Mouse (Mus musculus) gastrocnemius, adult 2 months (tissue): Measurements from ENCODE around the gene Pafah1b3. TPM values are rescaled to one million over a fixed set of nuclear protein-coding genes. Genes with fewer than 3 reads are reported as not detected.

Source experiments
- DNase-seq: peaks from one replicate; pipeline ENCODE4 v3.0.0; 2022
- H3K27ac ChIP-seq: fragments of 200-600 bp; 2 replicates; pipeline ENCODE4 v1.8.1; 2022; ENCODE audit warnings: mild to moderate bottlenecking
- H3K4me3 ChIP-seq: fragments of 200-600 bp; 2 replicates; pipeline ENCODE4 v1.8.1; 2022; ENCODE audit warnings: mild to moderate bottlenecking, moderate library complexity
- CTCF ChIP-seq: fragments of 200-600 bp; IDR thresholded peaks from 2 replicates; pipeline ENCODE4 v1.8.1; 2022; ENCODE audit warnings: antibody characterized with exemption, mild to moderate bottlenecking, moderate library complexity
- intact Hi-C: fragments of 180-260 bp; cut with DNase I; formaldehyde crosslinking; loops from one replicate; pipeline ENCODE4 v1.15.1; 2025
- total RNA-seq, 2 experiments: library from RNA; stranded (reverse); gene quantifications; 2 replicates each; pipeline ENCODE4 v1.2.3; 2021

Pafah1b3 gene
- total RNA-seq, 2 experiments from 2014 or later = 0.38 to 0.86 TPM

DNA sequence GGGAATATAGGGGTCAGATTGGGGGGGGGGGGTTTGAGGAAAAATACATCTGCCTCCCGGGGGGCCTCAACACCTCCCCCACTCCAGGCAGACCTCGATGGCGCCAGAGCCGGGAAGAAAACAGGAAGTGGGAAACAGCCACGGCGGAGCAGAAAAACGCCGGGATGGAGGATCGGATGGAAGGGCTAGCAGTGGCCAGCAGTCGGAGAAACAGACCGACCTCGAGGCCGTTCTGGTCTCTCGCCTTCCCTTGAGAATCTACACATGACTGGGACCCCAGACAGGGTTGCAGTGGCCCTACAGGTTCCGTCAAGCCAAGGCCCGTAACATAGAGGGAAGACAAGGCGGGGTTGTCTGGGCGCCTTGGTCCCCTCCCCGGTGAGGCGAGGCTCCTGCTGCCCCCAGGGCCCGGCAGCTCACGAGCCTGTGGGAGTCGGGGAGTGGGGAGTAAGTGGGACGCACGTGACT lies 48.9 kb downstream of the Pafah1b3 start:
- TF ChIP-seq CTCF = no peak
- H3K27ac ChIP-seq = peak overlapping the region; percentile 97
- DNase-seq = no peak
- H3K4me3 ChIP-seq = peak overlapping the region; percentile 95
- intact Hi-C loops = no loop called here

DNA sequence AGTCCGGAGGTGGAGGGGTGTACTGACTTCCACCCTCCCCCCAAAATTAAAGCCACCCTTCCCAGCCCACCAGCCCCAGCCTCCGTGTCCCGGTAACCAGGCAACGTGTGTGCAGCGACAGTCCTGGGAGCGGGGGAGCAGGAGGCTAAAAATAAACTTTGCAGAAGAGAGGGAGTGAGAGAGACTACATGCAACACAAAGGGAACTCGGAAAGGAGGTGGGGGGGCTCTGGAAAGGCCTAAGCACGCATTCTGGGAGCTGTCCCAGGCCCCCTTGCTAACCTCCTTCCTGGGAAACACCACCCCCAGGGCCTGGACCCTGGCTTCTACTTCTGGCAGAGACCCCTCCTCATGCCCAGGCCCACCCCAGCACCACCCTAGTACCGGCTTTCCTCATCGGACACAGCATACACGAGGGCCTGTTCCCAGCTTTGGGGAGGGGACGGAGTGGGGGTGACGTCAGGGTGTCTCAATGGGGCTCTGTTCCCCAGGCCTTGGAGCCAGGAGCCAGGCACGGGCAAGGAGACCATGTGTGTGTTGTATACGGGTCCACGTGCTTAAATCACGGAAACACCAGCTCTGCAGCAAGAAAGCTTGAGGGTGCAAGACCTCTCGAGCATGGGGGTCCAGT lies 49.7 kb downstream of the Pafah1b3 start:
- peak overlapping the region; percentile 97 for H3K27ac ChIP-seq
- DNase-seq = peak; percentile 59
- no peak for TF ChIP-seq CTCF
- peak overlapping the region; percentile 95 for H3K4me3 ChIP-seq
- intact Hi-C loops = no loop called here

GRCm38 (mm10) chr7:25247498-25247897 lies 50.3 kb downstream of the Pafah1b3 start:
- intact Hi-C loops = no loop called here

GRCm38 (mm10) chr7:25246759-25247137 lies 51.0 kb downstream of the Pafah1b3 start:
- intact Hi-C loops = no loop called here
- Histone ChIP-seq H3K4me3 (peak overlapping the region; percentile 95), H3K27ac (peak overlapping the region; percentile 97)
- DNase-seq = peak; percentile 39
- no peak for TF ChIP-seq CTCF

More at GRCm38 (mm10) chr7:25247498-25247897, 50.3 kb downstream of the Pafah1b3 start:
- TF ChIP-seq CTCF = no peak
- peak; percentile 18 for DNase-seq
- Histone ChIP-seq H3K27ac (peak overlapping the region; percentile 97), H3K4me3 (peak overlapping the region; percentile 95)

GRCm38 (mm10) chr7:25246079-25246758 lies 51.6 kb downstream of the Pafah1b3 start:
- Histone ChIP-seq H3K27ac (peak overlapping the region; percentile 97), H3K4me3 (peak overlapping the region; percentile 95)
- intact Hi-C loops = no loop called here
- TF ChIP-seq CTCF = no peak
- DNase-seq = peak; percentile 65

Other genes starting within 250 kb of the Pafah1b3 start
- gene Grik5, start 225.6 kb downstream of the Pafah1b3 start, total RNA-seq = 1 to 10 TPM; 2.4 to 3.1 TPM
- gene Zfp574, start 225.4 kb downstream of the Pafah1b3 start, total RNA-seq = 1 to 10 TPM; 7.2 to 9.2 TPM
- under 1 TPM; 0.08 to 0.13 TPM for gene Pou2f2, start 118.3 kb downstream of the Pafah1b3 start, total RNA-seq
- gene Dedd2, start 77.4 kb downstream of the Pafah1b3 start, total RNA-seq = 1 to 10 TPM; 9.3 to 9.4 TPM
- 1 to 10 TPM; 5.5 to 6.1 TPM for gene Zfp526, start 76.6 kb downstream of the Pafah1b3 start, total RNA-seq
- 10 to 100 TPM; 74.1 to 77.4 TPM for gene Gsk3a, start 60.1 kb downstream of the Pafah1b3 start, total RNA-seq
- 1 to 10 TPM; 5.4 to 7.4 TPM for gene Erf, start 47.2 kb downstream of the Pafah1b3 start, total RNA-seq
- 10 to 100 TPM; 37.0 to 40.4 TPM for gene Cic, start 30.3 kb downstream of the Pafah1b3 start, total RNA-seq
- gene Prr19, start 3.4 kb upstream of the Pafah1b3 start, total RNA-seq = not detected
- gene Tmem145, start 8.1 kb upstream of the Pafah1b3 start, total RNA-seq = not detected
- gene Megf8, start 19.2 kb upstream of the Pafah1b3 start, total RNA-seq = 10 to 100 TPM; 16.9 to 19.6 TPM
- gene Cnfn, start 71.7 kb upstream of the Pafah1b3 start, total RNA-seq = not detected
- 10 to 100 TPM; 13.4 to 17.9 TPM for gene Lipe, start 100.7 kb upstream of the Pafah1b3 start, total RNA-seq
- not detected for gene Cxcl17, start 114.9 kb upstream of the Pafah1b3 start, total RNA-seq
- gene Ceacam1, start 179.6 kb upstream of the Pafah1b3 start, total RNA-seq = 1 to 10 TPM; 4.0 to 6.2 TPM
- 1 to 10 TPM in 1 of 2 experiments, under 1 TPM in 1; 0.43 to 1.4 TPM for gene Ceacam2, start 241.9 kb upstream of the Pafah1b3 start, total RNA-seq